Mouse (Mus musculus): ENCODE results near the gene Ctrb1. TPM values are rescaled to one million over a fixed set of nuclear protein-coding genes. Genes with fewer than 3 reads are reported as not detected.

The Ctrb1 gene
- polyA plus RNA-seq, 1 experiment from 2014 or later = not detected

GRCm38 (mm10) chr8:111680423-111681028, 10.3 kb downstream of the Ctrb1 start:
- 29% methylated on average over 17 of the region's 17 CpGs for WGBS

DNA sequence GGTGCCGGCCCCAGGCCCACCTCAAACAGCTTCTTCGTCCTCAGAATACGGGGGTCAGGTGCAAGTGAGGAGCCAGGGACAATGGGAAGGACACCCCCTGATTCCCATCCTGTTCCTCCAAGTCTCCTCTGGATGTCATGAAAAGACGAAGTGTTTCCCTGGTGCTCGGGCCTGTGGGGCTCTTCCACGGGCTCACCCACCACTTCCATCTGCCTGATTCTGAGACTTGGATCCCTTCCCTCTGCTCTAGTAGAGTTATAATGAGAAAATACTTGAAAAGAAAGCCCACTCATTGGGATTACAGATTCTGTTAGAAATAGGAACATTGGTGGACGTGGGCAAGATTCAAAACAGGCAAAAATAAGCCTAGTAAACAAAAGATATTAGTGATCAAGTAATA, 12.0 kb downstream of the Ctrb1 start:
- WGBS = 90% methylated on average over 7 of the region's 7 CpGs

More at GRCm38 (mm10) chr8:111680423-111681028, 10.3 kb downstream of the Ctrb1 start:
- Histone ChIP-seq H3K9me3 (replicated peaks) (peaks cover 8% of the 10 kb centered on the region; the same call in 1 of the 2 replicates), H3K4me2 (peak overlapping the region; percentile 20; the same call in 1 of the 2 replicates), H3K27ac (ENCODE audit: poor library complexity, severe bottlenecking) (no peak overlapping the region), H3K4me1 (replicated peaks) (no peaks in the 10 kb centered on the region), H3K27me3 (replicated peaks) (no peaks in the 10 kb centered on the region; the same call in 1 of the 2 replicates), H3K4me3 (no peak overlapping the region), H3K36me3 (no peaks in the 10 kb centered on the region), H3K9ac (no peak overlapping the region)
- no peak for ATAC-seq (ENCODE audit: insufficient number of reproducible peaks, low FRiP score)

GRCm38 (mm10) chr8:111678111-111678510, 12.7 kb downstream of the Ctrb1 start:
- 18% methylated on average over 3 of the region's 3 CpGs for WGBS

More for the DNA sequence above, 12.0 kb downstream of the Ctrb1 start:
- Histone ChIP-seq H3K27me3 (replicated peaks) (no peaks in the 10 kb centered on the region; the same call in 1 of the 2 replicates), H3K36me3 (no peaks in the 10 kb centered on the region), H3K9ac (no peak overlapping the region), H3K9me3 (replicated peaks) (peaks cover 8% of the 10 kb centered on the region; the same call in 1 of the 2 replicates), H3K4me1 (replicated peaks) (no peaks in the 10 kb centered on the region), H3K4me2 (no peak overlapping the region), H3K27ac (ENCODE audit: poor library complexity, severe bottlenecking) (no peak overlapping the region), H3K4me3 (no peak overlapping the region)
- no peak for ATAC-seq (ENCODE audit: insufficient number of reproducible peaks, low FRiP score)

DNA sequence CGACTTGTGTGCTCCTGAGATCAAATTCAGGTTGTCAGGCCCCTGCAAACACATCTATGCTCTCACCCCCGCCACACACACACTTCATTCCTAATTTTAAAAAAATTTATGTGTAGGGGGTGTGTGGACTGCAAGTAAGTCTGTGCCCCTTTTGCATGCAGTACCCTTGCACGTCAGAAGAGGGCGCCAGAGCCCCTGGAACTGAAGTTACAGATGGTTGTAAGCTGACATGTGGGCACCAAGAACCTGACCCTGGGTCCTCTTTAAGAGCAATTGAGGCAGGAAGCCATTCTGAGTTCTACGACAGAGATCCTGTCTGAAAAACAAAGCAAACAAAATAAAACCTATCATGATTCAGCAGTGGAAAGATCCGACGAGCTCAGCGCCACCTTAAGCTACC, 14.6 kb downstream of the Ctrb1 start:
- H3K9ac ChIP-seq = no peak overlapping the region
- no peak overlapping the region for H3K27ac ChIP-seq (ENCODE audit: poor library complexity, severe bottlenecking)
- no peak overlapping the region for H3K4me3 ChIP-seq
- peaks cover 3% of the 10 kb centered on the region; the same call in 1 of the 2 replicates for H3K36me3 ChIP-seq
- no peak for ATAC-seq (ENCODE audit: insufficient number of reproducible peaks, low FRiP score)
- H3K4me2 ChIP-seq = no peak overlapping the region
- H3K4me1 ChIP-seq (replicated peaks) = no peaks in the 10 kb centered on the region
- 69% methylated on average over 8 of the region's 8 CpGs for WGBS
- no peaks in the 10 kb centered on the region for H3K27me3 ChIP-seq (replicated peaks)
- peaks cover 8% of the 10 kb centered on the region; the same call in 1 of the 2 replicates for H3K9me3 ChIP-seq (replicated peaks)

More at GRCm38 (mm10) chr8:111678111-111678510, 12.7 kb downstream of the Ctrb1 start:
- Histone ChIP-seq H3K36me3 (no peaks in the 10 kb centered on the region), H3K4me1 (replicated peaks) (no peaks in the 10 kb centered on the region), H3K27me3 (replicated peaks) (no peaks in the 10 kb centered on the region; the same call in 1 of the 2 replicates), H3K9me3 (replicated peaks) (peaks cover 8% of the 10 kb centered on the region; the same call in 1 of the 2 replicates), H3K27ac (ENCODE audit: poor library complexity, severe bottlenecking) (no peak overlapping the region), H3K4me2 (no peak overlapping the region), H3K9ac (no peak overlapping the region), H3K4me3 (no peak overlapping the region)
- no peak for ATAC-seq (ENCODE audit: insufficient number of reproducible peaks, low FRiP score)

DNA sequence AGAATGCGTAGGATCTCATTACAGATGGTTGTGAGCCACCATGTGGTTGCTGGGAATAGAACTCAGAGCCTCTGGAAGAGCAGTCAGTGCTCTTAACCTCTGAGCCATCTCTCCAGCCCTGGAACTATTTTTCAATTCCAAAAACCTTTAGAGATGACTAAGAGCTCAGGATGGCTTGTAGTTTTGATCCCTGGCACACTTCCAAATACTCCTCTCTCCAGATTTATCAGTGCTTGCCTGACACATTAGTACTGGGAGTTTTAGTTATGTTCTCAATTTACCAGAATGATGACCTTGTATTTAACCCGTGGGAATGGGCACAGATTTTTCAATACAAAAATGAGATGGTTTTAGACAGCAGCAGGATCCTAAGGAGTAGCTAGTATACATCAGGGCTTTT, 24.1 kb downstream of the Ctrb1 start:
- Histone ChIP-seq H3K9ac (no peak overlapping the region), H3K4me2 (no peak overlapping the region), H3K4me3 (no peak overlapping the region), H3K27me3 (replicated peaks) (no peaks in the 10 kb centered on the region), H3K27ac (ENCODE audit: poor library complexity, severe bottlenecking) (no peak overlapping the region), H3K9me3 (replicated peaks) (peaks cover 12% of the 10 kb centered on the region), H3K36me3 (peaks cover 46% of the 10 kb centered on the region), H3K4me1 (replicated peaks) (no peaks in the 10 kb centered on the region)
- 81% methylated on average over 2 of the region's 2 CpGs for WGBS
- no peak for ATAC-seq (ENCODE audit: insufficient number of reproducible peaks, low FRiP score)

DNA sequence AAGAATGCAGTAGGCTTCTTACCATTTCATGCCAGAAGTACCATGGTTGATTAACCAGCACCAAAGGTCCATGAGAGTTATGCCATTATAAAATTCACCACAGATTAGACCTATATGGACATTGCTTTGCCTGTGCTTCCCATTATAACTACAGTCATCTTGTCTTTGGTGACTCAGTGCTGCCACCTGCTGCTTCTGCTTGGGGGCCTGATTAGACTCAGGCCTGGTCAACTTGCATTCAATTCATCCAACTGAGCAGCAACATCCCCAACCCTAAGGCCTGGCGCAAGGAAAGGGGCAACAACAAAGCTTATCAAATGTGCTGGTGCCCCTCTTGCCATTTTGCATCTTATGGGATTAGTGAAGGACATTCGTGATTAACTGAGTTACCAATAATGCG, 28.3 kb downstream of the Ctrb1 start:
- ATAC-seq (ENCODE audit: insufficient number of reproducible peaks, low FRiP score) = no peak
- no peak overlapping the region for H3K9ac ChIP-seq
- no peak overlapping the region for H3K4me2 ChIP-seq
- no peaks in the 10 kb centered on the region for H3K27me3 ChIP-seq (replicated peaks)
- no peaks in the 10 kb centered on the region for H3K9me3 ChIP-seq (replicated peaks)
- peaks cover 21% of the 10 kb centered on the region; the same call in 1 of the 2 replicates for H3K36me3 ChIP-seq
- no peak overlapping the region for H3K4me3 ChIP-seq
- peaks cover 16% of the 10 kb centered on the region for H3K4me1 ChIP-seq (replicated peaks)
- no peak overlapping the region for H3K27ac ChIP-seq (ENCODE audit: poor library complexity, severe bottlenecking)
- 80% methylated on average over 3 of the region's 3 CpGs for WGBS

DNA sequence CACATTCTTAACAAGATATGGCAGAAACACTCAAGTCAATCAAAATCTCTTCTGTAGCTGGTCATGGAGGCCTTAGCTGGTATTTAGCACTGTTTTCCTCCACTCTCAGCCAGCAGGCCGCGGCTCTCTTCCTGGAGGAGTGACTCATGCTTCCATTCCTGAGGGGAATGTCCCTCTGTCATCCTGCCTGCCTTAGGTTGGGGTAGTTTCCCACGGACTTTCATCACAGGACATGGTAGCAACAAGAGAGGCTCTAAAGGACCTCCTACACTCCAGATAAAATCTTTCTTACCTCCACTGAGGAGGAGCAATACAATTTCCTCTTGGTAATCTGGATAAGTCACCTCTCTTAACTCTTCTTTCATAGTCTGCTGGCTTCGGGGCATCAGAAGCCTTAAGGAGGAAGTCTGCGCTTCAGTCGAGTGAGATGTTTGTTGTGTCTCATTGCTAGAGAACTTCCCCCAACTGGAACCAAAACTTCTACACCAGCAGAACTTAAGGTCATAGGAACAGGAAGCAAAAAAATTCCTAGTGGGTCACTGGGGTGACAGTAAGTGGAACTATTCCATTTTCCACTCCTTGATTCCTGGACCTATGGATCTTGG, 31.9 kb downstream of the Ctrb1 start:
- peaks cover 13% of the 10 kb centered on the region; the same call in 1 of the 2 replicates for H3K36me3 ChIP-seq
- H3K9me3 ChIP-seq (replicated peaks) = no peaks in the 10 kb centered on the region
- H3K4me3 ChIP-seq = no peak overlapping the region
- H3K4me2 ChIP-seq = no peak overlapping the region; the same call in 1 of the 2 replicates
- no peak overlapping the region for H3K9ac ChIP-seq
- H3K27me3 ChIP-seq (replicated peaks) = no peaks in the 10 kb centered on the region
- peak overlapping the region; percentile 48 for H3K27ac ChIP-seq (ENCODE audit: poor library complexity, severe bottlenecking)
- 0 out of 2 replicates have a peak, but pooled peaks have one; percentile 36 for ATAC-seq (ENCODE audit: insufficient number of reproducible peaks, low FRiP score)
- WGBS = 47% methylated on average over 6 of the region's 6 CpGs
- H3K4me1 ChIP-seq (replicated peaks) = peaks cover 24% of the 10 kb centered on the region

GRCm38 (mm10) chr8:111657312-111657854, 33.4 kb downstream of the Ctrb1 start:
- Histone ChIP-seq H3K4me3 (no peak overlapping the region), H3K9me3 (replicated peaks) (no peaks in the 10 kb centered on the region), H3K36me3 (peaks cover 13% of the 10 kb centered on the region; the same call in 1 of the 2 replicates), H3K4me2 (no peak overlapping the region), H3K27me3 (replicated peaks) (no peaks in the 10 kb centered on the region), H3K9ac (no peak overlapping the region), H3K27ac (ENCODE audit: poor library complexity, severe bottlenecking) (no peak overlapping the region), H3K4me1 (replicated peaks) (peaks cover 24% of the 10 kb centered on the region)
- ATAC-seq (ENCODE audit: insufficient number of reproducible peaks, low FRiP score) = no peak
- WGBS = 49% methylated on average over 1 of the region's 1 CpGs

GRCm38 (mm10) chr8:111653524-111653923, 37.3 kb downstream of the Ctrb1 start:
- WGBS = 87% methylated on average over 2 of the region's 2 CpGs
- no peak for ATAC-seq (ENCODE audit: insufficient number of reproducible peaks, low FRiP score)
- no peak overlapping the region for H3K9ac ChIP-seq
- H3K4me2 ChIP-seq = no peak overlapping the region
- no peak overlapping the region for H3K4me3 ChIP-seq
- no peaks in the 10 kb centered on the region for H3K27me3 ChIP-seq (replicated peaks)
- H3K4me1 ChIP-seq (replicated peaks) = peaks cover 23% of the 10 kb centered on the region
- 0 out of 2 replicates have a peak, but pooled peaks cover 3% of the 10 kb centered on the region for H3K36me3 ChIP-seq
- no peak overlapping the region for H3K27ac ChIP-seq (ENCODE audit: poor library complexity, severe bottlenecking)
- no peaks in the 10 kb centered on the region for H3K9me3 ChIP-seq (replicated peaks)

- Histone ChIP-seq H3K36me3 (0 out of 2 replicates have a peak, but pooled peaks cover 3% of the 10 kb centered on the region), H3K4me3 (no peak overlapping the region), H3K27ac (ENCODE audit: poor library complexity, severe bottlenecking) (no peak overlapping the region), H3K27me3 (replicated peaks) (no peaks in the 10 kb centered on the region), H3K4me2 (no peak overlapping the region), H3K9me3 (replicated peaks) (no peaks in the 10 kb centered on the region), H3K9ac (no peak overlapping the region), H3K4me1 (replicated peaks) (peaks cover 13% of the 10 kb centered on the region)
- 87% methylated on average over 3 of the region's 3 CpGs for WGBS
- ATAC-seq (ENCODE audit: insufficient number of reproducible peaks, low FRiP score) = no peak
Measured at GRCm38 (mm10) chr8:111650651-111651050, 40.2 kb downstream of the Ctrb1 start.

GRCm38 (mm10) chr8:111648834-111649233, 42.0 kb downstream of the Ctrb1 start:
- H3K36me3 ChIP-seq = no peaks in the 10 kb centered on the region
- ATAC-seq (ENCODE audit: insufficient number of reproducible peaks, low FRiP score) = no peak
- H3K4me1 ChIP-seq (replicated peaks) = peaks cover 18% of the 10 kb centered on the region
- no peak overlapping the region for H3K9ac ChIP-seq
- H3K27me3 ChIP-seq (replicated peaks) = no peaks in the 10 kb centered on the region
- no peak overlapping the region for H3K4me2 ChIP-seq
- H3K27ac ChIP-seq (ENCODE audit: poor library complexity, severe bottlenecking) = no peak overlapping the region
- 78% methylated on average over 2 of the region's 2 CpGs for WGBS
- H3K9me3 ChIP-seq (replicated peaks) = no peaks in the 10 kb centered on the region
- H3K4me3 ChIP-seq = no peak overlapping the region
